Mouse (Mus musculus) MEL (cell line): ENCODE results near the gene Pla2g3. TPM values are rescaled to one million over a fixed set of nuclear protein-coding genes. Genes with fewer than 3 reads are reported as not detected.
A peak's percentile ranks its signal among the peaks of the same experiment; 100 is the strongest.

Experiments
- DNase-seq: peaks from one replicate; pipeline ENCODE4 v3.0.0; 2011; ENCODE audit warnings: low read depth, low spot score
- H3K27ac ChIP-seq: 2 replicates; pipeline ENCODE4 v1.5.1; 2012; ENCODE audit warnings: low read depth, mild to moderate bottlenecking, control low read depth, low read length, moderate library complexity; ENCODE audit not compliant: control insufficient read depth
- H3K27me3 ChIP-seq, 2 experiments: fragments of 150-350 bp in 1 of 2; sonication (generic) in 1 of 2; 2 replicates each; pipeline ENCODE4 v1.6.1; 2012; ENCODE audit warnings: low read length in 2 of 2, mild to moderate bottlenecking in 2 of 2, improper control_type of control experiment in 1 of 2, moderate library complexity in 1 of 2; ENCODE audit not compliant: insufficient read depth in 2 of 2, control insufficient read depth in 1 of 2
- H3K36me3 ChIP-seq, 2 experiments: 2 replicates each; pipeline ENCODE4 v1.6.1; 2012 to 2014; ENCODE audit warnings: low read length in 2 of 2, improper control_type of control experiment in 1 of 2, inconsistent platforms in 1 of 2, mild to moderate bottlenecking in 1 of 2; ENCODE audit not compliant: insufficient read depth in 2 of 2, control insufficient read depth in 1 of 2
- H3K4me1 ChIP-seq, 2 experiments: fragments of 150-350 bp in 1 of 2; sonication (generic) in 1 of 2; 2 replicates each; pipeline ENCODE4 v1.6.1; 2012; ENCODE audit warnings: low read length in 2 of 2, improper control_type of control experiment in 1 of 2, mild to moderate bottlenecking in 1 of 2; ENCODE audit not compliant: insufficient read depth in 2 of 2, control insufficient read depth in 1 of 2
- H3K4me3 ChIP-seq, 2 experiments: fragments of 150-350 bp in 1 of 2; sonication (generic) in 1 of 2; 2 replicates each; pipeline ENCODE4 v1.5.1; 2012; ENCODE audit warnings: low read depth in 2 of 2, low read length in 2 of 2, mild to moderate bottlenecking in 2 of 2, moderate library complexity in 2 of 2, control low read depth in 1 of 2, improper control_type of control experiment in 1 of 2; ENCODE audit not compliant: control insufficient read depth in 1 of 2, insufficient read depth in 1 of 2
- H3K79me2 ChIP-seq: 2 replicates; pipeline ENCODE4 v1.6.1; 2012; ENCODE audit warnings: mild to moderate bottlenecking, low read length, moderate library complexity; ENCODE audit not compliant: control insufficient read depth, poor library complexity, insufficient read depth
- H3K9ac ChIP-seq: 2 replicates; pipeline ENCODE4 v1.6.1; 2012; ENCODE audit warnings: low read depth, mild to moderate bottlenecking, control low read depth, low read length, moderate library complexity; ENCODE audit not compliant: control insufficient read depth, poor library complexity, severe bottlenecking
- H3K9me3 ChIP-seq: fragments of 150-350 bp; sonication (generic); replicated peaks from 2 replicates; pipeline ENCODE4 v1.6.1; 2012; ENCODE audit warnings: mild to moderate bottlenecking, low read length, improper control_type of control experiment, moderate library complexity; ENCODE audit not compliant: insufficient read depth
- CTCF ChIP-seq, 3 experiments: IDR thresholded peaks in 2 of 3; conservative IDR thresholded peaks in 1 of 3; 2 replicates each; pipeline ENCODE4 v1.5.1; 2011 to 2012; ENCODE audit warnings: low read length in 3 of 3, low read depth in 2 of 3, mild to moderate bottlenecking in 2 of 3, improper control_type of control experiment in 1 of 3, inconsistent platforms in 1 of 3, mixed read lengths in 1 of 3, moderate library complexity in 1 of 3; ENCODE audit not compliant: control insufficient read depth in 1 of 3, insufficient read depth in 1 of 3, poor library complexity in 1 of 3, severe bottlenecking in 1 of 3
- ELF1 ChIP-seq: IDR thresholded peaks from 2 replicates; pipeline ENCODE4 v1.6.1; 2014; ENCODE audit warnings: low read depth, mild to moderate bottlenecking, inconsistent platforms, low read length, improper control_type of control experiment, moderate library complexity
- ETS1 ChIP-seq: IDR thresholded peaks from 2 replicates; pipeline ENCODE4 v1.6.1; 2012; ENCODE audit warnings: low read depth, mild to moderate bottlenecking, inconsistent platforms, low read length, improper control_type of control experiment, moderate library complexity
- GABPA ChIP-seq: IDR thresholded peaks from 2 replicates; pipeline ENCODE4 v1.6.1; 2012; ENCODE audit warnings: low read depth, mild to moderate bottlenecking, inconsistent platforms, low read length, improper control_type of control experiment, moderate library complexity
- JUND ChIP-seq: IDR thresholded peaks from 2 replicates; pipeline ENCODE4 v1.6.1; 2011; ENCODE audit warnings: low read depth, mild to moderate bottlenecking, improper control_type of control experiment, low read length
- KAT2A ChIP-seq: conservative IDR thresholded peaks from 2 replicates; pipeline ENCODE4 v1.6.1; 2012; ENCODE audit warnings: low read depth, low read length, improper control_type of control experiment, inconsistent platforms
- MAFK ChIP-seq: IDR thresholded peaks from 2 replicates; pipeline ENCODE4 v1.6.1; 2011; ENCODE audit warnings: low read depth, mild to moderate bottlenecking, low read length, improper control_type of control experiment, borderline replicate concordance
- MEF2A ChIP-seq: IDR thresholded peaks from 2 replicates; pipeline ENCODE4 v1.6.1; 2014; ENCODE audit warnings: low read depth, mild to moderate bottlenecking, inconsistent platforms, low read length, improper control_type of control experiment; ENCODE audit not compliant: poor library complexity, insufficient replicate concordance, severe bottlenecking; ENCODE audit errors: extremely low read depth
- MXI1 ChIP-seq: IDR thresholded peaks from 2 replicates; pipeline ENCODE4 v1.6.1; 2011; ENCODE audit warnings: mild to moderate bottlenecking, low read depth, low read length, improper control_type of control experiment
- MYB ChIP-seq: IDR thresholded peaks from 2 replicates; pipeline ENCODE4 v1.6.1; 2011; ENCODE audit warnings: mild to moderate bottlenecking, low read depth, low read length, improper control_type of control experiment
- NELFE ChIP-seq: IDR thresholded peaks from 2 replicates; pipeline ENCODE4 v1.6.1; 2011; ENCODE audit warnings: low read depth, low read length, improper control_type of control experiment
- NRF1 ChIP-seq: IDR thresholded peaks from 2 replicates; pipeline ENCODE4 v1.6.1; 2014; ENCODE audit warnings: low read depth, mild to moderate bottlenecking, inconsistent platforms, low read length, improper control_type of control experiment, moderate library complexity; ENCODE audit not compliant: poor library complexity, insufficient read depth, severe bottlenecking
- RCOR1 ChIP-seq: IDR thresholded peaks from 2 replicates; pipeline ENCODE4 v1.6.1; 2012; ENCODE audit warnings: low read depth, mild to moderate bottlenecking, inconsistent platforms, low read length, improper control_type of control experiment
- SMC3 ChIP-seq: IDR thresholded peaks from 2 replicates; pipeline ENCODE4 v1.6.1; 2011; ENCODE audit warnings: low read depth, low read length, improper control_type of control experiment
- TAL1 ChIP-seq: IDR thresholded peaks from 2 replicates; pipeline ENCODE4 v1.6.1; 2012; ENCODE audit warnings: mild to moderate bottlenecking, inconsistent platforms, low read length, moderate library complexity, mixed read lengths
- USF1 ChIP-seq: IDR thresholded peaks from 2 replicates; pipeline ENCODE4 v1.6.1; 2014; ENCODE audit warnings: low read depth, mild to moderate bottlenecking, inconsistent platforms, low read length, improper control_type of control experiment, moderate library complexity
- polyA plus RNA-seq, 2 experiments: library from polyadenylated mRNA; stranded (reverse) in 1 of 2; unstranded in 1 of 2; fragments of >175 nt in 1 of 2; fragments of >200 nt in 1 of 2; gene quantifications; 2 replicates each; pipeline versions ENCODE4 v1.2.1 to v1.2.4; 2012; ENCODE audit warnings: low replicate concordance in 2 of 2, low read depth in 1 of 2; ENCODE audit not compliant: insufficient read length in 2 of 2, insufficient read depth in 1 of 2, missing spikeins in 1 of 2
- total RNA-seq: library from RNA; depleted of rRNA; stranded (reverse); fragments of 300-350 nt; gene quantifications from 2 replicates; pipeline ENCODE4 v1.2.3, GENCODE M21; 2012

Gene Pla2g3
- total and polyA plus RNA-seq, 3 experiments: 0.15 to 0.39 TPM; not detected in 1

DNA sequence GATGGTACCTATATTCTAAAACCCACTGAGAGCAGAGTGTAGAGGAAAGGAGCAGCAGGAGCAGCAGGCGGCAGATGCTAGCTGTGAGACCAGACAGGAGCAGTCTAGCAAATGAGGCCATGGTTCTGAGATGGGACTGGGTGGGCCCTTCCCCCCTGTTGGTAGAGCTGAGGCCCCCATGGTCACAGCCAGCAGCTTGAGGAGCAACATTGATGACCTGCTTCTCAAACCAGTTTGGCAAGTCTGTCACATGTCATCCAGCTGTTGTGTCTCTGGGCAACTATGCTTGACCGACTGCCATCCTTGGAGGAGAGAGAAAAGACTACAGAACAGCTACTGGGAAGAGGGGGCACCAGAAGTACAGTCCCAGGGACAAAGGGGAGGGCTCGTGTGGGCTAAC is 53.8 kb downstream of the Pla2g3 start:
- no peaks in the 10 kb centered on the region for H3K27me3 ChIP-seq
- peaks cover 4 to 26% of the 10 kb centered on the region in 2 experiments for H3K4me1 ChIP-seq
- no peak overlapping the region for H3K9ac ChIP-seq
- no peak overlapping the region for H3K4me3 ChIP-seq
- TF ChIP-seq TAL1 (no peak), RCOR1 (no peak), NELFE (no peak), CTCF (IDR thresholded peaks at IDR 0.05 in 2 of 3, conservative IDR thresholded peaks at IDR 0.05 in 1 of 3; ENCODE audit: control insufficient read depth in 1 of 3, insufficient read depth in 1 of 3, low read depth in 2 of 3, low read length in 3 of 3, poor library complexity in 1 of 3, severe bottlenecking in 1 of 3) (no peak), KAT2A (no peak), JUND (no peak), ELF1 (no peak), ETS1 (no peak), USF1 (no peak), NRF1 (no peak), MYB (no peak), GABPA (no peak), MXI1 (no peak)
- no peak for DNase-seq
- H3K36me3 ChIP-seq: peaks cover 0 to 10% of the 10 kb centered on the region in 2 experiments; a peak in 2 of 4 replicates
- no peak overlapping the region for H3K27ac ChIP-seq
- peaks cover 3% of the 10 kb centered on the region; the same call in 1 of the 2 replicates for H3K79me2 ChIP-seq
- H3K9me3 ChIP-seq: no peaks in the 10 kb centered on the region

DNA sequence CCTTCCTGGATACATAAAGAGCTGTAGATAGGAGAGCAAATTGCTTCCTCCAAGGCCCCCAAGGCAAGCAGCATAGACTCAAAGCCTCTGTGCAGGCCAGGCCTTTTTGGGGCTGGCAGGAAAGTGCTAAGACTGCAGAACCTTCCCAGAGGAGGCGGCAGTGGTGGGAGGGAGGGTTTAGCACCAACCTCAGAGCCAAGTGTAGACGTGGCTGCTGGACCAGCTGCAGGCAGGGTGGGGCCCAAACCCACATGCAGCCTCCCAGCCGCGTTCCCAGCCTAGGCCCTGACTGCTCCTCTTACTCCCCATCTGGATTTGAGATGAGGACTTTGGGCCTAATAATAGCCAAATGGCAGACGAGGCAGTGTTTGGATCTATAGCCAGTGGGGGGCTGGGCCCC is 54.9 kb downstream of the Pla2g3 start:
- Histone ChIP-seq H3K27ac (no peak overlapping the region), H3K36me3 (peaks cover 0 to 10% of the 10 kb centered on the region in 2 experiments; a peak in 2 of 4 replicates), H3K4me3 (no peak overlapping the region), H3K9ac (no peak overlapping the region), H3K9me3 (no peaks in the 10 kb centered on the region), H3K27me3 (no peaks in the 10 kb centered on the region), H3K4me1 (peaks cover 6 to 27% of the 10 kb centered on the region in 2 experiments), H3K79me2 (peaks cover 3% of the 10 kb centered on the region; the same call in 1 of the 2 replicates)
- no peak for DNase-seq
- TF ChIP-seq ETS1 (no peak), MAFK (no peak)

DNA sequence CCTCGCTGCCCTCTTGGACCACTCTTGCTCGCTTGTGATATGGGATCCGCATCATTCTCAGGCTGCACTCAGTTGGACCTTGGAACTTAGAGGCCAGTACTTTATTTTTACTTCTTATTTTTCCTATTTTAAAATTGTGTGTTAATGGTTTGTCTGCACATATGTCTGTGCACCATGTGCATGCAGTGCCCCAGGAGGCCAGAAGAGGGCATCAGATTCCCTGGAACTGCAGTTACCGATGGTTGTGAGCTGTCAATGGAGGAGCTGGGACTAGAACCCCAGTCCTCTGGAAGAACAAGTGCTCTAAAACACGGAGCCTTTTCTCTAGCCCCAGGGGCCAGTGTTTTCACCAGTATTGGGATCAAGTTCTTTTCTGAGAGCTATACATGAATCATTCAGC is 56.3 kb downstream of the Pla2g3 start:
- Histone ChIP-seq H3K27me3 (no peaks in the 10 kb centered on the region), H3K79me2 (no peaks in the 10 kb centered on the region), H3K4me3 (no peak overlapping the region), H3K27ac (no peak overlapping the region), H3K36me3 (peaks cover 0 to 7% of the 10 kb centered on the region in 2 experiments; a peak in 2 of 4 replicates), H3K9me3 (no peaks in the 10 kb centered on the region), H3K4me1 (peaks cover 3 to 20% of the 10 kb centered on the region in 2 experiments), H3K9ac (no peak overlapping the region)
- no peak for TF ChIP-seq MEF2A
- no peak for TF ChIP-seq USF1
- peak; percentile 40 to 55 (median 42) for TF ChIP-seq CTCF (IDR thresholded peaks at IDR 0.05 in 2 of 3, conservative IDR thresholded peaks at IDR 0.05 in 1 of 3; ENCODE audit: control insufficient read depth in 1 of 3, insufficient read depth in 1 of 3, low read depth in 2 of 3, low read length in 3 of 3, poor library complexity in 1 of 3, severe bottlenecking in 1 of 3)
- TF ChIP-seq SMC3: peak; percentile 27; the same call in 1 of the 2 replicates
- no peak for DNase-seq
